Mouse (Mus musculus): ENCODE data around the gene Mef2a. TPM values are rescaled to one million over a fixed set of nuclear protein-coding genes. Genes with fewer than 3 reads are reported as not detected.
"Not testable (repeated sequence)": the region's sequence is repeated elsewhere in the genome, so short reads cannot be mapped to it uniquely, and the experiment has no call there.

Gene Mef2a
- polyA plus RNA-seq, 1 experiment, result 59.4 TPM

DNA sequence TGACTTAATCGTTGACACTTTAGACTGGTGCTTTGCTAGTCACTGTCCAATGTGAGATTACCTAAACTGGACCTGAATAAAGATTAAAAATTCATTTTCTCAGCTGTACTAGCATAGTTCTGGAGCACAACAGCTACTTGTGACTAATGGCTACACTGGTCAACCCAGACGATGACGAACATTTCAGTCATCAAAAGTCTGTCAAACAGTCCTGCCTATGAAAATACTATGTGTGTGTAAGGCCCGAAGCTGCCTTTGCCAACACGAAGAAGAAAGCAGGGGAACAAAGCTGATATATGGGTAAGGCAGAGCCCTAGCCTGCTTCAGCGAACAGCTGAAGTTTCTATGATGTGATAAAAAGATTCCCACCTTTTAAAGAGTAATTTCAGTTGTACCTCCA, 89.1 kb downstream of the Mef2a start:
- H3K4me3 ChIP-seq (ENCODE audit: insufficient read depth, low read length), result no peak overlapping the region
- H3K4me1 ChIP-seq (ENCODE audit: control insufficient read depth, insufficient read depth, low read length), result no peaks in the 10 kb centered on the region
- no peak overlapping the region for H3K27ac ChIP-seq (ENCODE audit: insufficient read depth, low read length)
- TF ChIP-seq CTCF (IDR thresholded peaks at IDR 0.05; ENCODE audit: borderline replicate concordance, insufficient read depth, low read length) (no peak), POLR2A (IDR thresholded peaks at IDR 0.05; ENCODE audit: low read depth, low read length) (no peak)

- not testable (repeated sequence) for H3K4me1 ChIP-seq (ENCODE audit: control insufficient read depth, insufficient read depth, low read length); H3K4me3 ChIP-seq (ENCODE audit: insufficient read depth, low read length); H3K27ac ChIP-seq (ENCODE audit: insufficient read depth, low read length)
Measured at GRCm38 (mm10) chr7:67270447-67270846, 102.2 kb downstream of the Mef2a start.

DNA sequence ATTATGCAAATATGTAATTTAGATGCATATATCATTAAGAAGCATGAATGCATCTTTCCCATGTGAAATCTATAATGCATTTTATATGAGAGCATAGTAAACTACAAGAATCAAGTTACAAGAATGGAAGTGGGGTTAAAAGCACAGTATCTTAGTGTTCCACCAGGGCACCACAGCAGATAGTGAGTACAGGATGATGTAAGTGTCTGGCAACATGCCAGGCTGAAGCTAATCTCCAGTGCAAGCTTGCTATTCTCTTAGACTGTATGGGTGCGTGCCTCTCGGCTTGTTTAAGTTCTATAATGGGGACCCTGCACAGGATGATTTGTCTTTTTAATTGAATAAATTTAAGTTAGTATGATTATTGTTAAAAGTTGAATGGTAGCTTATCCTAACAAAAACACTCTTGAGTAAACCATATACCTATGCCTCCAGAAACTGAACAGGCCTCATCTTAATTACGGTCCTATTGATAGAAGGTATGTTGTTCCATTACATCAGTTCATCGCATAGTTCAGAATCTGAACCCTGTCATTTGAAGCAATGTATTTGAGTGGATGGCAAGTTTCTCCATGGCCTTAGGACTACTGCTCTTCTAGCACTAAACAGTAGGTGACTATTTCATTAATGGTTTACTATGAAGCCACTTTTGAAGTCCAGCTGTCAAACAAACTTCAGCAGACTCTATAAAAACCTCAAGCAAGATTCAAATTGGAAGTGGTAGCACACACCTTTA, 112.7 kb downstream of the Mef2a start:
- Histone ChIP-seq H3K27ac (ENCODE audit: insufficient read depth, low read length) (no peak overlapping the region), H3K4me3 (ENCODE audit: insufficient read depth, low read length) (no peak overlapping the region), H3K4me1 (ENCODE audit: control insufficient read depth, insufficient read depth, low read length) (no peaks in the 10 kb centered on the region)
- TF ChIP-seq CTCF (IDR thresholded peaks at IDR 0.05; ENCODE audit: borderline replicate concordance, insufficient read depth, low read length) (no peak), POLR2A (IDR thresholded peaks at IDR 0.05; ENCODE audit: low read depth, low read length) (no peak)

GRCm38 (mm10) chr7:67246067-67246466, 126.6 kb downstream of the Mef2a start:
- no peak for TF ChIP-seq CTCF (IDR thresholded peaks at IDR 0.05; ENCODE audit: borderline replicate concordance, insufficient read depth, low read length)
- TF ChIP-seq POLR2A (IDR thresholded peaks at IDR 0.05; ENCODE audit: low read depth, low read length), result no peak
- Histone ChIP-seq H3K4me3 (ENCODE audit: insufficient read depth, low read length) (no peak overlapping the region), H3K4me1 (ENCODE audit: control insufficient read depth, insufficient read depth, low read length) (no peaks in the 10 kb centered on the region), H3K27ac (ENCODE audit: insufficient read depth, low read length) (no peak overlapping the region)

- no peak overlapping the region for H3K27ac ChIP-seq (ENCODE audit: insufficient read depth, low read length)
- no peak overlapping the region for H3K4me3 ChIP-seq (ENCODE audit: insufficient read depth, low read length)
- TF ChIP-seq POLR2A (IDR thresholded peaks at IDR 0.05; ENCODE audit: low read depth, low read length) (no peak), CTCF (IDR thresholded peaks at IDR 0.05; ENCODE audit: borderline replicate concordance, insufficient read depth, low read length) (no peak)
- no peaks in the 10 kb centered on the region for H3K4me1 ChIP-seq (ENCODE audit: control insufficient read depth, insufficient read depth, low read length)
Measured at GRCm38 (mm10) chr7:67245255-67245654, 127.4 kb downstream of the Mef2a start.

- TF ChIP-seq POLR2A (IDR thresholded peaks at IDR 0.05; ENCODE audit: low read depth, low read length) (no peak), CTCF (IDR thresholded peaks at IDR 0.05; ENCODE audit: borderline replicate concordance, insufficient read depth, low read length) (no peak)
- H3K4me3 ChIP-seq (ENCODE audit: insufficient read depth, low read length), result no peak overlapping the region
- H3K27ac ChIP-seq (ENCODE audit: insufficient read depth, low read length), result 0 out of 2 replicates have a peak overlapping the region, but pooled peaks have one; percentile 47
- H3K4me1 ChIP-seq (ENCODE audit: control insufficient read depth, insufficient read depth, low read length), result no peaks in the 10 kb centered on the region
Measured at GRCm38 (mm10) chr7:67243894-67244282, 128.8 kb downstream of the Mef2a start.

- Histone ChIP-seq H3K4me3 (ENCODE audit: insufficient read depth, low read length) (no peak overlapping the region), H3K4me1 (ENCODE audit: control insufficient read depth, insufficient read depth, low read length) (no peaks in the 10 kb centered on the region), H3K27ac (ENCODE audit: insufficient read depth, low read length) (peak overlapping the region; percentile 47; the same call in 1 of the 2 replicates)
- 0 out of 2 replicates have a peak, but pooled peaks have one; percentile 5 for TF ChIP-seq CTCF (IDR thresholded peaks at IDR 0.05; ENCODE audit: borderline replicate concordance, insufficient read depth, low read length)
- no peak for TF ChIP-seq POLR2A (IDR thresholded peaks at IDR 0.05; ENCODE audit: low read depth, low read length)
Measured at GRCm38 (mm10) chr7:67243121-67243893, 129.4 kb downstream of the Mef2a start.

- no peak overlapping the region for H3K27ac ChIP-seq (ENCODE audit: insufficient read depth, low read length)
- H3K4me1 ChIP-seq (ENCODE audit: control insufficient read depth, insufficient read depth, low read length), result no peaks in the 10 kb centered on the region
- H3K4me3 ChIP-seq (ENCODE audit: insufficient read depth, low read length), result no peak overlapping the region
- no peak for TF ChIP-seq POLR2A (IDR thresholded peaks at IDR 0.05; ENCODE audit: low read depth, low read length)
- no peak for TF ChIP-seq CTCF (IDR thresholded peaks at IDR 0.05; ENCODE audit: borderline replicate concordance, insufficient read depth, low read length)
Measured at GRCm38 (mm10) chr7:67241969-67242368, 130.7 kb downstream of the Mef2a start.

DNA sequence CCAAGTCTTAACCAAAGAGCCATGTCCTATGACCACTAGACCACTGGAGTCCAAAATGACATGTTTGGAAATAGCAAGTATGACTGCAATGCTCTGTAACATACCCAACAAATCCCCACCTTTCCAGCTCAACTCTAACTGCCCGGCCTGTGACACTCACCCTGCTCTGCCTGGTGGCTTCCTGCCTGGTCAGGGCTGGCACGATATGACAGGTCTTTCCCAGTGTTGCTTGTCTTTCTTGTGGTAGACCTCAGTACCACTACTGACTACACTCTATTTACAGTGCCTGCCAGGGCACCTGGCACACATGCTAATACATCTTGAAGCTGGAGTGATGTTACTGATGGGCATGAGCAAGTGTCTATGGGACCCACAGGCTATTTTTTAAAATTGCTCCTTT, 134.9 kb downstream of the Mef2a start:
- Histone ChIP-seq H3K27ac (ENCODE audit: insufficient read depth, low read length) (no peak overlapping the region), H3K4me3 (ENCODE audit: insufficient read depth, low read length) (no peak overlapping the region), H3K4me1 (ENCODE audit: control insufficient read depth, insufficient read depth, low read length) (no peaks in the 10 kb centered on the region)
- TF ChIP-seq CTCF (IDR thresholded peaks at IDR 0.05; ENCODE audit: borderline replicate concordance, insufficient read depth, low read length) (no peak), POLR2A (IDR thresholded peaks at IDR 0.05; ENCODE audit: low read depth, low read length) (no peak)

GRCm38 (mm10) chr7:67236351-67236750, 136.3 kb downstream of the Mef2a start:
- no peak overlapping the region for H3K27ac ChIP-seq (ENCODE audit: insufficient read depth, low read length)

More at GRCm38 (mm10) chr7:67236351-67236750, 136.3 kb downstream of the Mef2a start:
- Histone ChIP-seq H3K4me3 (ENCODE audit: insufficient read depth, low read length) (no peak overlapping the region), H3K4me1 (ENCODE audit: control insufficient read depth, insufficient read depth, low read length) (no peaks in the 10 kb centered on the region)
- TF ChIP-seq CTCF (IDR thresholded peaks at IDR 0.05; ENCODE audit: borderline replicate concordance, insufficient read depth, low read length), result no peak
- TF ChIP-seq POLR2A (IDR thresholded peaks at IDR 0.05; ENCODE audit: low read depth, low read length), result no peak

Measured in embryonic fibroblast, embryonic 13.5 days (primary cell).